Mouse (Mus musculus) heart, postnatal 10 days (tissue): ENCODE data around the gene Mylpf. TPM values are rescaled to one million over a fixed set of nuclear protein-coding genes. Genes with fewer than 3 reads are reported as not detected.

Experiments
- DNase-seq, 2 experiments: peaks; one replicate each; pipeline ENCODE4 v3.0.0; 2021
- intact Hi-C: fragments of 180-260 bp; cut with DNase I; formaldehyde crosslinking; loops from one replicate; pipeline ENCODE4 v1.15.1; 2025
- total RNA-seq, 2 experiments: library from RNA; stranded (reverse); gene quantifications; 2 replicates each; pipeline ENCODE4 v1.2.3; 2021

Mylpf gene
- total RNA-seq, 2 experiments from 2014 or later = 1.7 to 2.5 TPM

DNA sequence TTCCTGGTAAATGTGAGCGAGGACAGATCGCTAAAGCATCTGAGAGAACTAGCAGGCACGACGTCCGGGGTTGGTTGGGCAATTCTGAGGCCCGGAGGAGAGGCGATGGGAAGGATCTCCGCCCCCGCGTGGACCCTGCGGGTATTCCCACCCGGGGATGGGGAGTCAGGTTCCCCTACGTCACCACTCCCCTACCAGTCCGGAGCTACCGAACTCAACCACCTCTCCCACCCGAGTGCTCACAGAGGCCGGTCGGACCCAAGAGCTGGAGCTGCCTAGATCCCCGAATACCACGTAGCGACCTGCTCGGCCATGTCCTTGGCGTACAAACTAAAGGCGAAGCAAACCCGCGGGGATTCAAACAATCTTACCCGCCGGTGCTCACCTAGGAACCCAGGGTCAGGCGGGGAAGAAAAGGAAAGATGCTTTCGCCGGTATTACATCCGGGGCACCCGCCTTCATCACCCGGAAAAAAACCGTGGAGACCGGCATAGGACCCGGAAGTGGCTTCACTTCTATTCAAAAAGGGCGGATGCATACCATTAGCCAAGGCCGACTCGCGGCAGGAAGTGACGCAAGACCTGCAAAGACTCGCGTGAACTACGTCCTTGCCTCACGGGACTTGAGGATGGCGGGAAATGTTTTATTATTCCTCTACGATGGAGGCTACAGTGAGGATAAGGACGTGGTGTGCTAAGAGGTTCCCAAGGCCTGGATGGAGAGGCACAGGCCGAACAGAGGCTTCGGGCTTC lies 13.0 kb upstream of the Mylpf start, which contains the start of gene Cd2bp2:
Cd2bp2 (minus strand) TSS at position 507 of the 752 bp plus-strand sequence.
- intact Hi-C loops = no loop called here
- peak; percentile 97 to 98 for DNase-seq

DNA sequence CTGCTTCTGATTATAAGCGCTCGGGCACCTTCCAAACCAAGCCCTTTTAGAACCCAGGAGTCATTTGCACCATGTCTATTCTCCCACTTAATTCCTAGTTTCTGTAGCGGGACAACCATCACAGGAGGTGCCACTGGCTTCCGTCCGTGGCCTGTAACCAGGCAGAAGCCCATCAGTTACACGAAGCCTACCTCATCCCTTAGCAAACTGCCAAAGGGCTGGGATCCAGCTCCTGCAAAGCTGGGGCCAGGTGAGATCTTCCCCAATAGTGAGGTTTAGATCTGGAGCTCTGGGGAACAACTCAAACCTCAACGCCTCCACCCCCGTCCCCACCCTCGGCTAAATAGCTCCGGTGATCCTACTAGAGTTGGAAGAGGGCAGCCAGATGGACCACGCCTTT lies 12.2 kb upstream of the Mylpf start:
- intact Hi-C loops = no loop called here
- no peak for DNase-seq

DNA sequence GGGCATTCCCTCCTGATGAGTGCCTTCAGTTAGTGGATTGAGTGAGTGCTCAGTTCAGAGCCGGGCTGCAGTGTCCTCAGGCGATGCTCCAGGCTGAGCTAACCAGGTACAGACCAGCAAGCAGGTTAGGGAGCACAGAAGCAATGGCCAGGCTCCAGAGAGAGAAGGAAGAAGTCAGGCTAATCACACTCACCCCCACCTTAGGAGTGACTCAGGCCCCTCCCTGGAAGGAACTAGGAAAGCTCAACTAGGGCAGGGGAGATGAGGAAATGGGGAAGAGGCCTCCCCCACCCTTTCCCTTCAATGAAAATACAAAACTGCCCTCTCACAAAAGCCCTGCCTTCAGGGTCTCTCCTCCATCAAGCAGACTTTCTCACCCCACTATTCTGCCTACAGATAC lies 2.1 kb upstream of the Mylpf start:
- no peak for DNase-seq
- intact Hi-C loops = no loop called here

DNA sequence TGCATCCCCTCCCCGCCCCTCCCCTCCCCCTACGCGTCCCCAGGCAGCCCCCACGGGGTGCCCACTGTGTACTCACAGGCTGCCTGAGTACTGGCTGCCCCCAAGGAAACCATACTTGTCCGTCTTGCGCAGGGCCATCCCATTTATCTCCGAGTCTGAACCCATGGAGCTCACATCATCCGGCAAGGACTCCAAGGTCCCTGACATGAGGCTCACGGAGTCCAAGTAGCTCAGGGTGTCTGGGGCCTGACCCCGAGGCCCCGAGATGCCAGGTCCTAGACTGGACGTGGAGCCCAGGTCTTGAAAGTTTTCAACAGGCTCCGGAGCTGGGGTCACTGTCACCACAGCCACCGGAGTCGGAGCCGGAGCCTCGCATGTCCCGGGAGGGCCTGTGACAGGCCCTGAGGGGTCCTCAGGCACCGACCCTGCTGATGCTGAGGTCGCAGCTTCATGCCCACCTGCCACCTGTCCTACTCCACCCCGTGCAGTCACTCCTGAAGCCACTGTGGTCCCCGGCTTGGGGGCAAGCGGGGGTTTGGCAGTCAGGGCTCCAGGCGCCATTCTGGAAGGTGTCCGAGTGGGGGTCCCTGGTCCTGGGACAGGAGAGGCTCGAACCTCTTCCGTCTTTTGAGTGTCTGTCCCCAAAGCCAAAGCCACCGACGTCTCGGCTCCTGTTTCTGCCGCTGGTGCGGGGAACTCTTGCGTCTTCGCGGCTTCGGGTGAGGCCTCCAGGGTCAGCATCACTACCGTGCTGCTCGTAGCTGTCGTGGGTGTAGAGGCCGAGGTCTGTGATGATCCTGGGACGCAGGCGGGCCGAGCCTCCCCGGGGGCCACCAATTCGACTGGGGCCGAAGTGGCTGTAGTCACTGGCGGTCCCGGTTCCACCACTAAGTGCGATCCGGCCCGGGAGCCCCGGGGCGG lies 1.1 kb upstream of the Mylpf start:
- peak in 1 of 2 experiments; percentile 63 for DNase-seq
- intact Hi-C loops = no loop called here

DNA sequence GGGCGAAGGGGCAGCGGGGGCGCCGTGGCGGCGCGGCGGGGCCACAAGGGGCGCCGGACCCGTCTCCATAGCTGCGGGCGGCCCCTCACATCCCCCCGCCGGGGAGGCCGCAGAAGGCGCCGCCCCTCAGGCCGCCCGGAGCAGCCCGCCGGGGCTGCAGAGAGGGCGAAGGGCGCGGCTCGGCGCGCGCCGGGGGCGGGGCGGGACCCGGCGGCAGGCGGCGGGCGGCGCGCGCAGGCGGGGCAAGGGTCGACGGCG lies 466 bp upstream of the Mylpf start, which contains the start of gene Tbc1d10b:
Tbc1d10b (minus strand) TSS at position 174 of the 258 bp plus-strand sequence.
- intact Hi-C loops = no loop called here
- DNase-seq = no peak

DNA sequence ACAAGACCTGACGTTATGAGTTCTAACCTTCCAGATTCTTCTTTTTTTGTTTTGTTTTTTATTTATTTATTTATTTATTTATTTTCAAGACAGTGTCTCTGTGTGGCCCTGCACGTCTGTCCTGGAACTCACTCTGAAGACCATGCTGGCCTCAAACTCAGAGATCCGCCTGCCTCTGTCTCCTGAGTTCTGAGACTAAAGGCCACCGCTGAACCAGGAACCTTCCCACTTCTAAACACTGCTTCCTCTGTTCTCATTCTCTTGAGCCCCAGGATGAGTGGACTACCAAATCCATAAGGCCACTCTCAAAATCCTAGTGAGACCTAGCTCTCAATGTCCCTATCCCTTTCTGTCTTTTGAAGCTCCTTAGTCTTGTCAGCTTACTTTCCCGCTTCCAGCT lies 1.2 kb downstream of the Mylpf start:
- DNase-seq = no peak
- intact Hi-C loops = no loop called here

DNA sequence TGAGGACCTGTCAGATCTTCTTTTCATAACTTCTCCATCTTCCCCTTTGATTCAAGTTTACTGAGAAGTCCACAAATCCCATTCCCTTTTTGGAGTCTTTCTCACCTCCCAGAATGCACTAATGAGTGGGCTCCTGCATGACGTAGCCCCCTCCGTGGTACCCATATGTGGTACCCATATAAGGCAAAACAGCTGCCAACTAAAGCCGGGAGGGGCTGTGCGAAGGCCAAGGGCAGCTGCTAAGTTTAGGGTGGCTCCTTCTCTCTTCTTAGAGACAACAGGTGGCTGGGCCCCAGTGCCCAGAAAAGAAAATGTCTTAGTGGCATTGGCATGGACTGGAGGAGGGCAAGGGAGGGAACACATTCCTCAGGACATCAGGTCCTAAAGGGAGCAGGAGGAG lies 1.6 kb downstream of the Mylpf start:
- DNase-seq = no peak
- intact Hi-C loops = no loop called here

DNA sequence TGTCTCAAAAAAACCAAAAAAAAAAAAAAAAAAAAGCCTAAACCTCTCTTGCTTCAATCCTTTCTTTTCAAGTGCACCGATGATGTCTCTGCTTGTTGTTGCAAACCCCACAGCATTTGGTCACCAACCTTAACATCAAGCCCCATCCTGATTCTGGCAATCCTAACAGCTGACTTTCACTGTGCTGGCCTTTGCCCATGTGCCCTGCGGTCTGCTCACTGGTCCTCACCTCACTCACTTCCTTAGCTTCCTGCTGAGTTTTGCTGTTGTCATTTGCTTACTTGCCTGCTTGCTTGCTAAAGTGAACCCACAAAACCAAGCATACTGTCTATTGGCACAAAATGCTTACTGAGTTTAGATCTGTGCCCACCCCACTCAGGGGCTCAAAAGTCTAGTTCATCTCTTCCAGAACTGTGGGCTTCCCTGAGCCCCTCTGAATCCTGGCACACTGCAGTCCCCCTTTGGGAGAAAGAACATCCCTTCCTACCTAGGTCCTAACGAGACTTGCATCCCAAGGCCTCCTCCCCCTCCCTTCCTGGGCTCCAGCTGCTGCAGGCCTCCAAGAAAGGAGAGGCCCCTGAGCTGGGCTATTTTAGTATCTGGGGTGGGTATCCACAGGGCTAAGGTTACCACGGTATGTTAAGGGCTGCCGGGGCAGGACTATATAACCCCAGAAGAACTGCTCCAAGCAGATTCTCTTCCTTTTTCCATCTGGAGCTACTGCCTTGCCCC lies 2.5 kb downstream of the Mylpf start:
- intact Hi-C loops = no loop called here
- no peak for DNase-seq

DNA sequence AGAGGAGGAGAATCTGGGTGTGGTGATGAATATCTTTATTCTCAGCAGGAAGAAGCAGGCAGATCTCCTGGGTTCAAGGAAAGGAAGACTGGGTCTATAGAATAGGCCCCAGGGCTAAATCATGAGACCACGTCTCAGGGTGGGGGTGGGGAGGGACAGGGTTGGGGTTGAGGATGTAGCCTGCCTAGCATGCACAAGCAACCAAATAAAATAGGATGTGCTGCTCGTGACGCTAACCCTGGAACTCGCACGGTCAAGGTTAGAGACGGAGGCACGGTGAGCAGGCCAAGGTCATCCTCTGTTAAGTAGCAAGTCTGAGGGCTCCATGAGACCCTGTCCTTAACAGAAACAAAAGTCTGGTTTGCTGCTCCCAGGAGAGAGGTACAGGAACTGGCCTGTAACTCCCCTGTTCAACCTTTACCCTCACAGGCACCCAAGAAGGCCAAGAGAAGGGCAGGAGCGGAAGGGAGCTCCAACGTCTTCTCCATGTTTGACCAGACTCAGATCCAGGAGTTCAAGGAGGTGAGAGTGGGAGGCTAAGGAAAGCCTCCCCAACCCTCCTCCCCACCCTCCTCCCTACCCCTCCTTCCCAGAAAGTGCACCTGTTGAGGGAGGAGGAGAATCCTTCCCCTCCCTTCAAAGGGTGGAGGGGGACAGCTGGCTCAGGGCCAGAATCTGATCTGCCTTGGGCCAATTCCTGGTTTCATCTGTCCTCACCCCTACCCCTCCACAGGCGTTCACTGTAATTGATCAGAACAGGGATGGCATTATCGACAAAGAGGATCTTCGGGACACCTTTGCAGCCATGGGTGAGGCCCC lies 4.0 kb downstream of the Mylpf start:
- no peak for DNase-seq
- intact Hi-C loops = no loop called here

DNA sequence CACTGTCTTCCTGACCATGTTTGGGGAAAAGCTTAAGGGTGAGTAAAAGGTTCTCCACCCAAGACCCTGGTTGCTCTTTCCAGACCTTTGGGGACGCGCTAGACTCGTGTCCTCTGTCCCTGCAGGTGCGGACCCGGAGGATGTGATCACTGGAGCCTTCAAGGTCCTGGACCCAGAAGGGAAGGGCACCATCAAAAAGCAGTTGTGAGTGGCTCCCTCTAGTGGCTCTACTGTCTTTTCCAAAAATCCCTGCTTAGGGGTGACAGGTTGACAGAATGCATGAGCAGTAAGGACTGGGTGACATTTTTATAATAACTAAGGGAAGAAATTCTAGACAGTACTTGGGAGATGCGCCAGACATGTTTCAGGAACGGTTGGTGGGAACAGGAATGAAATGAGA lies 4.8 kb downstream of the Mylpf start:
- DNase-seq = peak in 1 of 2 experiments; percentile 66
- intact Hi-C loops = no loop called here

DNA sequence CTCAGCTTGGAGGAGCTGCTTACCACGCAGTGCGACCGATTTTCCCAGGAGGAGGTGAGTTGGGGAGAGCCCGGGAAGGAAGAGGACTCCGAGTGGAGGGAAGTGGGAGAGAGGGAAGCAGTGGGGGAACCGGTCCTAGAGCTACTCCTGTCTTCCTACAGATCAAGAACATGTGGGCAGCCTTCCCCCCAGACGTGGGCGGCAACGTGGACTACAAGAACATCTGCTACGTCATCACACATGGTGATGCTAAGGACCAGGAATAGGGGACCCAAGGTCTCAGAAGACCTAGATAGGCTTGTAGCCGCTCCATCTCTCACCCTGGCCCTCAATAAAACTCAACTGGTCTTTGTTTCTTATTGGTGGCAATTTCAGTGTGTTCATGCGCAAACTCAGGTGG lies 5.2 kb downstream of the Mylpf start:
- no peak for DNase-seq
- intact Hi-C loops = loop anchor here (2.0 kb wide), 1 partner anchor 15 kb away; no protein-coding TSS in a partner anchor

DNA sequence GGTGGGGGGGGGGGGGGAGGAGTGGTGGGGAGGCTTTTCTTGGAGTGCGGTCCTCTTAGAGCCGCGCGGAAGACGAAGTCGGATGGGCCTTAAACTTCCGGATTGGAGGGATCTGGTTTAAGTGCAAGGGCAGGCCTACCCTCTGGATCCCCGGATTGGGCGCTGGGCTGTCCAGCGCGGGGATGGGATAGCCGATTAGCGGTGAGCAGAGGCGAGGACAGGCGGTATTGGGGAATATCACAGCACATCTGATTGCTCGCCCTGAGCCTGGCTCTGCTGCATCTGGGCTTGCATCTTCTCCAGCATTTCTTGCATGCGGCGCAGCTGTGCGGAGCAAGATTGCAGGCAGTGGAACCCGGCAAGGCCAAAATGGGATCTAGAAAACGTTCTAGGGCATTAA lies 5.8 kb downstream of the Mylpf start:
- intact Hi-C loops = loop anchor here (2.0 kb wide), 1 partner anchor 14 kb away; no protein-coding TSS in a partner anchor
- DNase-seq = no peak

DNA sequence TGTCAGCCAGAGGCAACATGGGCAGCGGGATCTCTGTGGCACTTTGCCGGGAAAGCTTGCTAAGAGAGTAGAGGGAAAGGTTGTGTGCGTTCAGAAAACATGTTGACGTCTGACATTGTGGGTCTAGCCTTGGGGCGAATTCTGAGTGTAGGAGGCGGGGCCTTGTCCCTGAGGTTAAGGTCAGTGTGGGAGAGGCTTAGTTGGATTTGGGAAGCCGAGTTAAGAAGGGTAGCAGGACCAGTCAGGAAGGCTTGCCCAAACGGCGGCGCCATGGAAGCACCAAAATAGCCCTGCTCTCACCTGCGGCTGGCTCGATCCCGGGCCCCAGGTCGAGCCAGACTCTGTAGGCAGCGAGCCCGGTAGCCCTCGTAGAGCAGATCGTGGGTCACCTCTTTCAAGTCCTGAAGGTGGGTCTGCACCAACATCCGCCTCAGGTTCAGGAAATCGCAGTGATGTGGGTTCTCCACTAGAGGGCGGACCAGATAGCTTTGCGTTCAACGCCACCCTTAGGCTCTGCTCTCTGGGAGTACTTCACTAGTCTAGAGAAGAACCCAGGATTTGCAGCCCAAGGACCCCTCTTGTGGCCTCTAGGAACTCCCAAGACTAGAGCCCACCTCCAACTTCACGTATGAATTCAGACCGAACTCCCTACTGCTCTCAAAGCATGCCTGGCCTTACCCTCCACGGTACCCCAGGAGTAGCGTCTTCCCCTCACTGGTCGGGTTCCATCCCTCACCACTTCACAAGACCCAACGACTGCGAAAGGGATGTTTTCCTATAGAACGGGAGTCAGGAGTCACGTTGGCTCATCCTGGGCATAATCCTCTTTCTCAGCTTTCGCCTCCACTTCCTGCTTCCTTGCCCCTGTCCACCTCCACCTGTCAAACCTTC lies 6.5 kb downstream of the Mylpf start:
- intact Hi-C loops = loop anchor here (2.0 kb wide), 1 partner anchor 14 kb away; no protein-coding TSS in a partner anchor
- peak; percentile 79 to 84 for DNase-seq

DNA sequence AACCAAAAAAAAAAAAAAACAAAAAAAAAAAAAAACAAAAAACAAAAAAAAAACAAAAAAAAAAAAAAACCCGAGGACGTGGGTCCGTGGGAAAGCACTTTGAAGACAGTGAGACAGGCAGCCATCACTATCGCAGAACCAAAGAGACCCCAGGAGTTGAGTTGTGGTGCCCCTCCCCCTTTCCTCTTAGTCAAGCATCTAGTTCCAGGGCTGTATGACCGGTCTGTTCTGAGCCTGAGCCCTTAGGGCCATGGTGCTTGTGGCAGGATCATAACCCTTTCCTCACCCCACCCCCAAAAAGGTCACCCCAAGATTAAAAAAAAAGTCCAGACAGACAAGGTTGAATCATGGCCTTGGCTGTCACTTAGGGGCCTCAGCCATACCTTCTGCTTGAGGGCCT lies 7.6 kb downstream of the Mylpf start:
- intact Hi-C loops = no loop called here
- no peak for DNase-seq

DNA sequence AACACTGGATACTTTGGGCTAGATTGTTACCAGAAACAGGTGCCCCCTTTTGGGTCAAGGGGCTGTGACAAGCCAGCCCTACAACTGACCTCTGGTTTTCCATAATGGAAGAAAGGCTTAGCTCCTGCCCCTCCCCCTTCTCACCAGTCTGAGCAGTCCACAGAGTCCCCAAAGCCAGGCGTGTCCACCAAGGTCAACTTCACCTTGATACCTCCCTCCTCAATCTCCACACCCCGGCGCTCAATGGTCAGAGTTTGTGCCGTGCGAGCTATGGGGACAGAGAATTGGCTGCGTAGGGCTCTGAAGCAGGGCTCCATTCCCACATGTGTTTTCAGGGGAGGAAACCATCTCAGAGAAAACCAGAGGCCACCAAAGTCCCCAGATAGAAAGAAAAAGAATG lies 8.8 kb downstream of the Mylpf start:
- intact Hi-C loops = no loop called here
- no peak for DNase-seq

DNA sequence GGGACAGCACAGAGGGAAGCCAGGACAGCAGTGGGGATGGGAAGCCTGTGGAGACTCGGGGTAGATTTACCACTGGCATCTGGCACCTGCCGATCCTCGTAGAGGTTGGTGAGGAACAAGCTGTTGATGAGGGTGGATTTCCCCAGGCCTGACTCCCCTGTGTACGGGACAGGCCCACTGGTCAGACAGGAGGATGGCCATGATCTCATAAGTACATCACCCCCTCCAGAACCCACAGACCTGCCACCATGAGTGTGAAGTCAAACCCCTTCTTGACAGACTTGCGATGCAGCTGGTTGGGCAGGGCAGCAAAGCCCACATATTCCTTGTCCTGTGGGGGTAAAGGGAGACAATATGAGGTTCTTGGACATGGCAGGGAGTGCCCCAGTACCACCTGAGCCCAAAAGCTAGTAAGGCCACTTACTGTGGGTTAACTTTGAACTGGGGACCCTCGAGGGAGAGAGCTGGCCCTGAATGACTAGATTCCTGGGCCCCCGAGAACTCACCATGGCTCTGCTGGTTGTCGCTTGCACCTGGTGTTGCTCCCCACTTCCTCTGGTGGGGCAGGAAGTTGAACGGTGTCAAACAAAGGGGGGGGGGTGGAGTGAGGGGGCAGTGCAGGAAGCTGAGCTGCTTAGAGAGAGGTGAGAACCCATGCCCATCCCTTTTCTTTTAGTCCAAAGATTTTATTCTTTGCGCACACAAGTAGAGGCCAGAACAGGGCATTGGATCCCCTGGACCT lies 9.4 kb downstream of the Mylpf start:
- no peak for DNase-seq
- intact Hi-C loops = no loop called here

DNA sequence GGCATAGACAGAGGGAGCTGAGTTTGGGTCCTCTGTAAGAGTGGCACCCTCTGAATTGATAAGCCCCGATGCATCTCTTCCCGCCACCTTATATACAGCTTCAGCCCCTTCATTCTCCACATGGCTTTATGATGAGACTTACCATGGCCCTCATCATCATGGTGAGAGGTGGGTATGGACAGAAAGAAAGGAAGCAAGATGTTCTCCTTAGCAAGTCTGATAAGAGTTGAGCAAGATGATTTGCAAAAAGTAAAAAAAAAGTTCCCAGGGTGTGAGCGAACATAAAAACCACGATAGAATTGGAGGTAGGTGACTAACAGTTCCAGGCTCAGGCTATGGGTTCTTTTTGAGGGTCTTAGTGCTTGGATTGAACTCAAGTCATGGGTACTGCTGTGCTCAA lies 10.0 kb downstream of the Mylpf start:
- DNase-seq = no peak
- intact Hi-C loops = no loop called here

DNA sequence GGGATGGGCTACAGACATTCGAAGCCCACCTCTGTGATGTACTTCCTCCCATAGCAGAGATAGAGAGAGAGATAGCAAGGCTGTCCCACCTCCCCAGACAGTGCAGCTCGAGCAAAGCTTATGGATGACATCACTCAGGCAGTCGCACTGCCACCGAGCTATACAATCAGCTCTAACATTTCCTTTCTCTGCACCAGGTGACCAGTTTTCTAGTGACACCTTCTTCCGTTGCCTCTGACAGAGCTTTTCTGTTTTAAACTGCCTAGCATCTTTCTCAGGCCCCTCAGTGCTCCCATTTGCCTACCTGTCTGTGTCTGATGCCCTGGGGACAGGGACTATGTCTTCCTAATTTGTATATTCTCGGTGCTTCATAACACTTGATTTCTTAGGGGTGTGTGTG lies 11.8 kb downstream of the Mylpf start:
- intact Hi-C loops = no loop called here
- DNase-seq = no peak

DNA sequence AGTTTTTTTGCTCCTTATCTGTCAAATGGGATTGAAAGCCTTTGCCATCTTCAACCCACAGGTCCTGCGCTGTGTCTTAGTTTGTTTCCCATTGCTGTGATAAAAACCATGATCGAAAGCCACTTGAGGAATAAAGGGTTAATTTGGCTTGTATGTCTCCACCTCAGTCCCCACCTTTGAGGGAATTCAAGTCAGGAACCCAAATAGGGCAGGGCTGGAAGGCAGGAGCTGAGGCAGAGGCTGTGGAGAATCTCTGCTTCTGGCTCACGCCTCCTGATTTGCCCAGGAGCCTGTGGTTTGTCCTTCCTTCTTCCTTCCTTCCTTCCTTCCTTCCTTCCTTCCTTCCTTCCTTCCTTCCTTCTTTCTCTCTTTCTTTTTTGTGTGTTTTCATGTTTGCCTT lies 14.4 kb downstream of the Mylpf start:
- DNase-seq = no peak
- intact Hi-C loops = no loop called here
